Mouse (Mus musculus): ENCODE data around the gene Ganc.

Gene Ganc

GRCm38 (mm10) chr2:120502605-120502990, 98.9 kb downstream of the Ganc start:
- no peak for DNase-seq

- DNase-seq = no peak
Observed at GRCm38 (mm10) chr2:120503094-120503493, 99.4 kb downstream of the Ganc start.

- DNase-seq = no peak
Observed at GRCm38 (mm10) chr2:120503992-120504391, 100.3 kb downstream of the Ganc start.
